Mouse (Mus musculus) embryonic fibroblast, embryonic 13.5 days (primary cell): ENCODE data around the gene Cdk14.

Experiments used
- CTCF ChIP-seq: IDR thresholded peaks from 2 replicates; pipeline ENCODE4 v1.5.1; 2011; ENCODE audit warnings: mild to moderate bottlenecking, control low read depth, low read length, moderate library complexity, borderline replicate concordance; ENCODE audit not compliant: insufficient read depth
- POLR2A ChIP-seq: IDR thresholded peaks from 2 replicates; pipeline ENCODE4 v1.6.1; 2011; ENCODE audit warnings: low read depth, mild to moderate bottlenecking, control low read depth, low read length, moderate library complexity

GRCm38 (mm10) chr5:5166086-5166485 is 254.0 kb downstream of the Cdk14 start:
- TF ChIP-seq CTCF (no peak), POLR2A (no peak)
